Mouse (Mus musculus): ENCODE data around the gene Scube2. TPM values are rescaled to one million over a fixed set of nuclear protein-coding genes. Genes with fewer than 3 reads are reported as not detected.
A peak's percentile ranks its signal among the peaks of the same experiment; 100 is the strongest.

Scube2 gene
- polyA plus RNA-seq, 1 experiment from 2014 or later = 1.7 TPM

- no peak overlapping the region for H3K4me2 ChIP-seq
- no peaks in the 10 kb centered on the region for H3K27me3 ChIP-seq (replicated peaks)
- no peak for ATAC-seq (replicated peaks)
- WGBS = 77% methylated on average over 8 of the region's 8 CpGs
- H3K27ac ChIP-seq = 0 out of 2 replicates have a peak overlapping the region, but pooled peaks have one; percentile 7
- no peak overlapping the region for H3K4me3 ChIP-seq
- H3K4me1 ChIP-seq = no peaks in the 10 kb centered on the region; the same call in 1 of the 2 replicates
- H3K36me3 ChIP-seq (replicated peaks) = no peaks in the 10 kb centered on the region
- H3K9me3 ChIP-seq = no peaks in the 10 kb centered on the region
- no peak overlapping the region for H3K9ac ChIP-seq
Observed at GRCm38 (mm10) chr7:109876085-109876484, 10.6 kb upstream of the Scube2 start.

GRCm38 (mm10) chr7:109875598-109875997 is 10.1 kb upstream of the Scube2 start:
- Histone ChIP-seq H3K9me3 (no peaks in the 10 kb centered on the region), H3K27me3 (replicated peaks) (no peaks in the 10 kb centered on the region), H3K4me3 (no peak overlapping the region), H3K9ac (no peak overlapping the region), H3K36me3 (replicated peaks) (no peaks in the 10 kb centered on the region), H3K4me2 (no peak overlapping the region), H3K27ac (0 out of 2 replicates have a peak overlapping the region, but pooled peaks have one; percentile 7), H3K4me1 (no peaks in the 10 kb centered on the region; the same call in 1 of the 2 replicates)
- ATAC-seq (replicated peaks) = no peak
- 58% methylated on average over 3 of the region's 3 CpGs for WGBS

GRCm38 (mm10) chr7:109875033-109875432 is 9.6 kb upstream of the Scube2 start:
- no peaks in the 10 kb centered on the region for H3K36me3 ChIP-seq (replicated peaks)
- H3K27ac ChIP-seq = no peak overlapping the region
- peak; percentile 50 for ATAC-seq (replicated peaks)
- H3K4me3 ChIP-seq = no peak overlapping the region
- no peak overlapping the region for H3K4me2 ChIP-seq
- H3K27me3 ChIP-seq (replicated peaks) = no peaks in the 10 kb centered on the region
- H3K9me3 ChIP-seq = no peaks in the 10 kb centered on the region
- no peak overlapping the region for H3K9ac ChIP-seq
- H3K4me1 ChIP-seq = no peaks in the 10 kb centered on the region; the same call in 1 of the 2 replicates

- Histone ChIP-seq H3K4me2 (no peak overlapping the region), H3K36me3 (replicated peaks) (no peaks in the 10 kb centered on the region), H3K4me1 (no peaks in the 10 kb centered on the region; the same call in 1 of the 2 replicates), H3K9ac (no peak overlapping the region), H3K27me3 (replicated peaks) (no peaks in the 10 kb centered on the region), H3K27ac (no peak overlapping the region), H3K9me3 (no peaks in the 10 kb centered on the region), H3K4me3 (no peak overlapping the region)
- 57% methylated on average over 5 of the region's 5 CpGs for WGBS
- ATAC-seq (replicated peaks) = no peak
Observed at GRCm38 (mm10) chr7:109873170-109873569, 7.7 kb upstream of the Scube2 start.

GRCm38 (mm10) chr7:109871232-109871631 is 5.8 kb upstream of the Scube2 start:
- no peak for ATAC-seq (replicated peaks)
- no peak overlapping the region for H3K4me3 ChIP-seq
- 85% methylated on average over 5 of the region's 5 CpGs for WGBS

GRCm38 (mm10) chr7:109868498-109868897 is 3.0 kb upstream of the Scube2 start:
- Histone ChIP-seq H3K27me3 (replicated peaks) (peaks cover 9% of the 10 kb centered on the region), H3K36me3 (replicated peaks) (no peaks in the 10 kb centered on the region), H3K4me2 (no peak overlapping the region), H3K9me3 (no peaks in the 10 kb centered on the region), H3K9ac (no peak overlapping the region), H3K4me1 (peaks cover 9% of the 10 kb centered on the region), H3K4me3 (no peak overlapping the region), H3K27ac (no peak overlapping the region)
- WGBS = 20% methylated on average over 3 of the region's 3 CpGs
- ATAC-seq (replicated peaks) = no peak

More at GRCm38 (mm10) chr7:109871232-109871631, 5.8 kb upstream of the Scube2 start:
- H3K4me1 ChIP-seq = no peaks in the 10 kb centered on the region; the same call in 1 of the 2 replicates
- no peak overlapping the region for H3K27ac ChIP-seq
- H3K9ac ChIP-seq = no peak overlapping the region
- H3K27me3 ChIP-seq (replicated peaks) = 0 out of 2 replicates have a peak, but pooled peaks cover 3% of the 10 kb centered on the region
- H3K9me3 ChIP-seq = no peaks in the 10 kb centered on the region
- no peak overlapping the region for H3K4me2 ChIP-seq
- H3K36me3 ChIP-seq (replicated peaks) = no peaks in the 10 kb centered on the region

- Histone ChIP-seq H3K4me2 (no peak overlapping the region), H3K4me1 (peaks cover 9% of the 10 kb centered on the region)
- no peak for ATAC-seq (replicated peaks)
Observed at GRCm38 (mm10) chr7:109866643-109867042, 1.2 kb upstream of the Scube2 start.

GRCm38 (mm10) chr7:109863561-109863960 is 1.9 kb downstream of the Scube2 start:
- 21% methylated on average over 4 of the region's 4 CpGs for WGBS
- Histone ChIP-seq H3K27ac (no peak overlapping the region), H3K4me3 (no peak overlapping the region), H3K4me2 (no peak overlapping the region), H3K36me3 (replicated peaks) (no peaks in the 10 kb centered on the region), H3K9ac (no peak overlapping the region), H3K4me1 (peaks cover 9% of the 10 kb centered on the region), H3K27me3 (replicated peaks) (peaks cover 9% of the 10 kb centered on the region), H3K9me3 (no peaks in the 10 kb centered on the region)
- ATAC-seq (replicated peaks) = no peak

More at GRCm38 (mm10) chr7:109866643-109867042, 1.2 kb upstream of the Scube2 start:
- Histone ChIP-seq H3K9me3 (no peaks in the 10 kb centered on the region), H3K36me3 (replicated peaks) (no peaks in the 10 kb centered on the region), H3K27ac (no peak overlapping the region), H3K27me3 (replicated peaks) (peaks cover 9% of the 10 kb centered on the region), H3K4me3 (no peak overlapping the region), H3K9ac (no peak overlapping the region)
- 30% methylated on average over 3 of the region's 3 CpGs for WGBS

GRCm38 (mm10) chr7:109860162-109860561 is 5.3 kb downstream of the Scube2 start:
- 84% methylated on average over 7 of the region's 7 CpGs for WGBS
- Histone ChIP-seq H3K27me3 (replicated peaks) (peaks cover 6% of the 10 kb centered on the region), H3K4me3 (no peak overlapping the region), H3K9me3 (no peaks in the 10 kb centered on the region), H3K9ac (no peak overlapping the region), H3K27ac (no peak overlapping the region), H3K4me2 (no peak overlapping the region), H3K4me1 (peaks cover 3% of the 10 kb centered on the region), H3K36me3 (replicated peaks) (no peaks in the 10 kb centered on the region)
- no peak for ATAC-seq (replicated peaks)

- Histone ChIP-seq H3K4me1 (no peaks in the 10 kb centered on the region), H3K27me3 (replicated peaks) (peaks cover 2% of the 10 kb centered on the region; the same call in 1 of the 2 replicates), H3K36me3 (replicated peaks) (no peaks in the 10 kb centered on the region), H3K9me3 (no peaks in the 10 kb centered on the region), H3K27ac (no peak overlapping the region), H3K9ac (no peak overlapping the region), H3K4me2 (no peak overlapping the region), H3K4me3 (no peak overlapping the region)
- ATAC-seq (replicated peaks) = no peak
- 51% methylated on average over 6 of the region's 6 CpGs for WGBS
Observed at GRCm38 (mm10) chr7:109859354-109859753, 6.1 kb downstream of the Scube2 start.

GRCm38 (mm10) chr7:109852752-109853212 is 12.7 kb downstream of the Scube2 start:
- H3K4me1 ChIP-seq = peaks cover 17% of the 10 kb centered on the region
- WGBS = 74% methylated on average over 7 of the region's 7 CpGs
- no peak overlapping the region for H3K4me2 ChIP-seq
- no peak overlapping the region for H3K4me3 ChIP-seq
- H3K9me3 ChIP-seq = no peaks in the 10 kb centered on the region
- no peaks in the 10 kb centered on the region for H3K36me3 ChIP-seq (replicated peaks)
- H3K27me3 ChIP-seq (replicated peaks) = no peaks in the 10 kb centered on the region
- ATAC-seq (replicated peaks) = no peak
- H3K27ac ChIP-seq = no peak overlapping the region
- H3K9ac ChIP-seq = no peak overlapping the region

GRCm38 (mm10) chr7:109852017-109852416 is 13.5 kb downstream of the Scube2 start:
- peaks cover 17% of the 10 kb centered on the region for H3K4me1 ChIP-seq
- no peaks in the 10 kb centered on the region for H3K27me3 ChIP-seq (replicated peaks)
- no peak for ATAC-seq (replicated peaks)
- no peaks in the 10 kb centered on the region for H3K9me3 ChIP-seq
- no peak overlapping the region for H3K4me2 ChIP-seq
- 61% methylated on average over 7 of the region's 7 CpGs for WGBS
- no peak overlapping the region for H3K4me3 ChIP-seq
- H3K27ac ChIP-seq = no peak overlapping the region
- no peak overlapping the region for H3K9ac ChIP-seq
- no peaks in the 10 kb centered on the region for H3K36me3 ChIP-seq (replicated peaks)

GRCm38 (mm10) chr7:109850531-109850930 is 14.9 kb downstream of the Scube2 start:
- WGBS = 14% methylated on average over 3 of the region's 3 CpGs
- ATAC-seq (replicated peaks) = no peak
- H3K27ac ChIP-seq = no peak overlapping the region

More at GRCm38 (mm10) chr7:109850531-109850930, 14.9 kb downstream of the Scube2 start:
- Histone ChIP-seq H3K36me3 (replicated peaks) (no peaks in the 10 kb centered on the region), H3K4me1 (peaks cover 17% of the 10 kb centered on the region), H3K9ac (no peak overlapping the region), H3K27me3 (replicated peaks) (no peaks in the 10 kb centered on the region), H3K9me3 (no peaks in the 10 kb centered on the region), H3K4me3 (no peak overlapping the region), H3K4me2 (no peak overlapping the region)
